Comparison of ENCODE assay signal across 12 mouse cellular contexts in genomic region chr6:88872811-88873210, GRCm38 (mm10). TPM values are rescaled to one million over a fixed set of nuclear protein-coding genes. Genes with fewer than 3 reads are reported as not detected.
DNase-seq lines count a peak whose midpoint lies in the region; ATAC-seq and TF ChIP-seq lines count a peak whose summit lies in the region.
"Had no signal": no experiment of that assay in that cellular context is flagged by ENCODE, and none has a peak within 500 bp of the region (broad histone marks: within the 10 kb centered on the region; RNA-seq: fewer than 3 reads in every experiment).

No protein-coding gene starts in this region.

- no peaks in the 10 kb centered on the region for H3K27me3 ChIP-seq in neural tube, embryonic 11.5 days (ENCODE audit: control insufficient read depth, insufficient read depth, low read length)
- H3K27me3 ChIP-seq in hindbrain, embryonic 12.5 days = 0 out of 2 replicates have a peak, but pooled peaks cover 5% of the 10 kb centered on the region
- H3K27me3 ChIP-seq in neural tube, embryonic 12.5 days (replicated peaks) = 0 out of 2 replicates have a peak, but pooled peaks cover 3% of the 10 kb centered on the region
- no peaks in the 10 kb centered on the region for H3K27me3 ChIP-seq in stomach, postnatal 0 days (ENCODE audit: control insufficient read depth, insufficient read depth, low read length)
- peaks cover 6% of the 10 kb centered on the region for H3K27me3 ChIP-seq in kidney, embryonic 16.5 days (ENCODE audit: insufficient read depth, low read length)

- H3K4me3 ChIP-seq in neural tube, embryonic 11.5 days (ENCODE audit: low read depth, low read length) = peak overlapping the region; percentile 75; the same call in 1 of the 2 replicates
- peak overlapping the region; percentile 89 for H3K4me3 ChIP-seq in hindbrain, embryonic 12.5 days
- H3K4me3 ChIP-seq in neural tube, embryonic 12.5 days = peak overlapping the region; percentile 95
- H3K4me3 ChIP-seq in stomach, postnatal 0 days (ENCODE audit: low read depth, low read length) = no peak overlapping the region
- H3K4me3 ChIP-seq in kidney, embryonic 16.5 days (ENCODE audit: low read length) = no peak overlapping the region

- DNase-seq in neural tube, embryonic 11.5 days (ENCODE audit: low spot score) = no peak
- DNase-seq in neural tube, embryonic 10.5 days (ENCODE audit: extremely low spot score, low spot score) = no peak
- no peak for DNase-seq in liver
- no peak for DNase-seq in stomach, postnatal 0 days (ENCODE audit: low spot score)
- DNase-seq: cerebellum, adult 11-12 months; kidney, postnatal 36 days; right cerebral cortex, postnatal 25 days had no signal

- H3K9ac ChIP-seq in neural tube, embryonic 11.5 days (ENCODE audit: low read length) = no peak overlapping the region
- H3K9ac ChIP-seq in hindbrain, embryonic 12.5 days = peak overlapping the region; percentile 97
- peak overlapping the region; percentile 90 for H3K9ac ChIP-seq in neural tube, embryonic 12.5 days
- no peak overlapping the region for H3K9ac ChIP-seq in stomach, postnatal 0 days (ENCODE audit: low read length)
- no peak overlapping the region for H3K9ac ChIP-seq in kidney, embryonic 16.5 days (replicated peaks; ENCODE audit: low read length)
- H3K9ac ChIP-seq: liver, embryonic 14.5 days had no signal

- no peaks in the 10 kb centered on the region for H3K36me3 ChIP-seq in neural tube, embryonic 11.5 days (ENCODE audit: control insufficient read depth, insufficient read depth, low read length)
- H3K36me3 ChIP-seq in hindbrain, embryonic 12.5 days = no peaks in the 10 kb centered on the region
- H3K36me3 ChIP-seq in neural tube, embryonic 12.5 days = 0 out of 2 replicates have a peak, but pooled peaks cover 2% of the 10 kb centered on the region
- no peaks in the 10 kb centered on the region for H3K36me3 ChIP-seq in stomach, postnatal 0 days (ENCODE audit: control insufficient read depth, insufficient read depth, low read length)
- H3K36me3 ChIP-seq in kidney, embryonic 16.5 days (ENCODE audit: insufficient read depth, low read length) = no peaks in the 10 kb centered on the region

- H3K4me1 ChIP-seq in neural tube, embryonic 11.5 days (ENCODE audit: control insufficient read depth, insufficient read depth, low read length) = peaks cover 5% of the 10 kb centered on the region; the same call in 1 of the 2 replicates
- H3K4me1 ChIP-seq in hindbrain, embryonic 12.5 days = peaks cover 46% of the 10 kb centered on the region
- peaks cover 43% of the 10 kb centered on the region for H3K4me1 ChIP-seq in neural tube, embryonic 12.5 days
- no peaks in the 10 kb centered on the region for H3K4me1 ChIP-seq in stomach, postnatal 0 days (replicated peaks; ENCODE audit: control insufficient read depth, insufficient read depth)
- H3K4me1 ChIP-seq in kidney, embryonic 16.5 days (ENCODE audit: insufficient read depth, low read length) = peaks cover 4% of the 10 kb centered on the region

- no peak overlapping the region for H3K27ac ChIP-seq in neural tube, embryonic 11.5 days (ENCODE audit: low read depth, low read length)
- H3K27ac ChIP-seq in hindbrain, embryonic 12.5 days = peak overlapping the region; percentile 94
- H3K27ac ChIP-seq in neural tube, embryonic 12.5 days = peak overlapping the region; percentile 46; the same call in 1 of the 2 replicates
- H3K27ac ChIP-seq in stomach, postnatal 0 days (replicated peaks) = no peak overlapping the region
- H3K27ac ChIP-seq in kidney, embryonic 16.5 days (ENCODE audit: low read length) = no peak overlapping the region
- H3K27ac ChIP-seq: liver, embryonic 14.5 days had no signal

- no peaks in the 10 kb centered on the region for H3K9me3 ChIP-seq in neural tube, embryonic 11.5 days (ENCODE audit: control insufficient read depth, low read length)
- H3K9me3 ChIP-seq in hindbrain, embryonic 12.5 days (replicated peaks) = no peaks in the 10 kb centered on the region
- H3K9me3 ChIP-seq in neural tube, embryonic 12.5 days = no peaks in the 10 kb centered on the region
- H3K9me3 ChIP-seq in stomach, postnatal 0 days (ENCODE audit: control insufficient read depth, low read length) = no peaks in the 10 kb centered on the region
- H3K9me3 ChIP-seq in kidney, embryonic 16.5 days (ENCODE audit: low read length) = peaks cover 3% of the 10 kb centered on the region; the same call in 1 of the 2 replicates

- peak overlapping the region; percentile 73 for H3K4me2 ChIP-seq in neural tube, embryonic 11.5 days (ENCODE audit: low read depth)
- H3K4me2 ChIP-seq in hindbrain, embryonic 12.5 days (replicated peaks) = peak overlapping the region; percentile 86
- peak overlapping the region; percentile 79 for H3K4me2 ChIP-seq in neural tube, embryonic 12.5 days (replicated peaks)
- no peak overlapping the region for H3K4me2 ChIP-seq in stomach, postnatal 0 days (replicated peaks; ENCODE audit: low read depth)
- H3K4me2 ChIP-seq in kidney, embryonic 16.5 days (replicated peaks; ENCODE audit: low read depth, low read length) = no peak overlapping the region

- WGBS in neural tube, embryonic 11.5 days = 38% methylated on average over 7 of the region's 7 CpGs
- WGBS in hindbrain, embryonic 12.5 days = 23% methylated on average over 7 of the region's 7 CpGs
- whole genome bisulfite sequencing in neural tube, embryonic 12.5 days = 39% methylated on average over 7 of the region's 7 CpGs
- WGBS in stomach, postnatal 0 days = 48% methylated on average over 7 of the region's 7 CpGs
- WGBS in kidney, embryonic 16.5 days = 63% methylated on average over 7 of the region's 7 CpGs

- ATAC-seq in neural tube, embryonic 11.5 days (ENCODE audit: insufficient read depth, low FRiP score, low TSS enrichment) = no peak
- peak; percentile 49 for ATAC-seq in hindbrain, embryonic 12.5 days (ENCODE audit: low FRiP score)
- peak; percentile 35; the same call in 1 of the 2 replicates for ATAC-seq in neural tube, embryonic 12.5 days (ENCODE audit: low FRiP score, low read depth)
- ATAC-seq in stomach, postnatal 0 days (ENCODE audit: low FRiP score, low TSS enrichment) = no peak
- no peak for ATAC-seq in kidney, embryonic 16.5 days (ENCODE audit: low FRiP score, low TSS enrichment)
- ATAC-seq: activated CD4-positive, CD25-positive, alpha-beta regulatory T cell, adult 4 months had no signal

- TF ChIP-seq EP300 in stomach, postnatal 0 days (optimal IDR thresholded peaks at IDR 0.05) = no peak

- no peak for TF ChIP-seq CTCF in stomach, postnatal 0 days (IDR thresholded peaks at IDR 0.05; ENCODE audit: low read depth)

RNA-seq across cellular contexts. Expression of gene Podxl2, which starts 2.0 kb away (rescaled TPM):
- 129 and 135 TPM in 2 replicates for polyA plus RNA-seq in neural tube, embryonic 11.5 days (2014; fragmentation: Nextera tagmentation; extraction: Ambion mirVana)
- 386 and 391 TPM in 2 replicates for polyA plus RNA-seq in hindbrain, embryonic 12.5 days (2016; fragmentation: Nextera tagmentation; extraction: Ambion mirVana)
- 362 and 381 TPM in 2 replicates for polyA plus RNA-seq in neural tube, embryonic 12.5 days (2016; fragmentation: Nextera tagmentation; extraction: Ambion mirVana)
- 31.4 and 38.5 TPM in 2 replicates for polyA plus RNA-seq in stomach, postnatal 0 days (2015; fragmentation: Nextera tagmentation; extraction: Ambion mirVana)
- 43.0 and 48.9 TPM in 2 replicates for polyA plus RNA-seq in kidney, embryonic 16.5 days (2015; fragmentation: Nextera tagmentation; extraction: Ambion mirVana)
- polyA plus RNA-seq: activated CD4-positive, CD25-positive, alpha-beta regulatory T cell, adult 4 months had no signal

RNA-seq across cellular contexts. Expression of gene Mcm2, which starts 25.8 kb away (rescaled TPM):
- 194 and 219 TPM in 2 replicates for polyA plus RNA-seq in neural tube, embryonic 11.5 days (2014; fragmentation: Nextera tagmentation; extraction: Ambion mirVana)
- 119 and 130 TPM in 2 replicates for polyA plus RNA-seq in hindbrain, embryonic 12.5 days (2016; fragmentation: Nextera tagmentation; extraction: Ambion mirVana)
- 120 and 127 TPM in 2 replicates for polyA plus RNA-seq in neural tube, embryonic 12.5 days (2016; fragmentation: Nextera tagmentation; extraction: Ambion mirVana)
- 24.2 and 25.0 TPM in 2 replicates for polyA plus RNA-seq in stomach, postnatal 0 days (2015; fragmentation: Nextera tagmentation; extraction: Ambion mirVana)
- 151 and 157 TPM in 2 replicates for polyA plus RNA-seq in kidney, embryonic 16.5 days (2015; fragmentation: Nextera tagmentation; extraction: Ambion mirVana)

RNA-seq across cellular contexts. Expression of gene Tpra1, which starts 29.2 kb away (rescaled TPM):
- polyA plus RNA-seq in neural tube, embryonic 11.5 days (2014; fragmentation: Nextera tagmentation; extraction: Ambion mirVana) = 44.8 and 48.8 TPM in 2 replicates
- 67.3 and 76.0 TPM in 2 replicates for polyA plus RNA-seq in hindbrain, embryonic 12.5 days (2016; fragmentation: Nextera tagmentation; extraction: Ambion mirVana)
- 60.6 and 61.2 TPM in 2 replicates for polyA plus RNA-seq in neural tube, embryonic 12.5 days (2016; fragmentation: Nextera tagmentation; extraction: Ambion mirVana)
- 39.8 and 42.8 TPM in 2 replicates for polyA plus RNA-seq in stomach, postnatal 0 days (2015; fragmentation: Nextera tagmentation; extraction: Ambion mirVana)
- 95.5 and 98.8 TPM in 2 replicates for polyA plus RNA-seq in kidney, embryonic 16.5 days (2015; fragmentation: Nextera tagmentation; extraction: Ambion mirVana)

RNA-seq across cellular contexts. Expression of gene Abtb1, which starts 31.0 kb away (rescaled TPM):
- polyA plus RNA-seq in neural tube, embryonic 11.5 days (2014; fragmentation: Nextera tagmentation; extraction: Ambion mirVana) = 22.9 and 28.4 TPM in 2 replicates
- 32.1 and 36.1 TPM in 2 replicates for polyA plus RNA-seq in hindbrain, embryonic 12.5 days (2016; fragmentation: Nextera tagmentation; extraction: Ambion mirVana)
- 37.3 and 38.2 TPM in 2 replicates for polyA plus RNA-seq in neural tube, embryonic 12.5 days (2016; fragmentation: Nextera tagmentation; extraction: Ambion mirVana)
- polyA plus RNA-seq in stomach, postnatal 0 days (2015; fragmentation: Nextera tagmentation; extraction: Ambion mirVana) = 25.1 and 26.1 TPM in 2 replicates
- 43.9 and 44.6 TPM in 2 replicates for polyA plus RNA-seq in kidney, embryonic 16.5 days (2015; fragmentation: Nextera tagmentation; extraction: Ambion mirVana)

Comparison
In these comparisons a context has a peak if more than half of its experiments do, and no peak if none do; other contexts are left out.
1. ATAC-seq: peak in hindbrain, embryonic 12.5 days (single experiment) and neural tube, embryonic 12.5 days (single experiment); none in neural tube, embryonic 11.5 days (single experiment), stomach, postnatal 0 days (single experiment) and kidney, embryonic 16.5 days (single experiment).
2. H3K27ac ChIP-seq: peak in hindbrain, embryonic 12.5 days (single experiment) and neural tube, embryonic 12.5 days (single experiment); none in neural tube, embryonic 11.5 days (single experiment), stomach, postnatal 0 days (single experiment) and kidney, embryonic 16.5 days (single experiment).
3. H3K9ac ChIP-seq: peak in hindbrain, embryonic 12.5 days (single experiment) and neural tube, embryonic 12.5 days (single experiment); none in neural tube, embryonic 11.5 days (single experiment), stomach, postnatal 0 days (single experiment) and kidney, embryonic 16.5 days (single experiment).
4. H3K4me2 ChIP-seq: peak in neural tube, embryonic 11.5 days (single experiment), hindbrain, embryonic 12.5 days (single experiment) and neural tube, embryonic 12.5 days (single experiment); none in stomach, postnatal 0 days (single experiment) and kidney, embryonic 16.5 days (single experiment).
5. H3K4me3 ChIP-seq: peak in neural tube, embryonic 11.5 days (single experiment), hindbrain, embryonic 12.5 days (single experiment) and neural tube, embryonic 12.5 days (single experiment); none in stomach, postnatal 0 days (single experiment) and kidney, embryonic 16.5 days (single experiment).